Mouse (Mus musculus) forebrain, postnatal 0 days (tissue): ENCODE measurements around the gene Ap1b1. TPM values are rescaled to one million over a fixed set of nuclear protein-coding genes. Genes with fewer than 3 reads are reported as not detected.

Source experiments
- ATAC-seq: fragments of 200-750 bp; cut with Nextera tagmentation; 2 replicates; pipeline ENCODE4 v1.8.0; 2017; ENCODE audit warnings: mild to moderate bottlenecking, moderate library complexity
- DNase-seq: peaks from one replicate; pipeline ENCODE4 v3.0.0-alpha.2; 2015
- H3K27ac ChIP-seq: fragments of 300-500 bp; sonication (generic); 2 replicates; pipeline ENCODE4 v1.5.1; 2014; ENCODE audit warnings: low read depth, mild to moderate bottlenecking, antibody characterized with exemption, low read length, moderate library complexity, mixed read lengths
- H3K27me3 ChIP-seq: fragments of 300-500 bp; sonication (generic); 2 replicates; pipeline ENCODE4 v1.6.1; 2014; ENCODE audit warnings: mild to moderate bottlenecking, low read length, mixed read lengths; ENCODE audit not compliant: insufficient read depth
- H3K36me3 ChIP-seq: fragments of 300-500 bp; sonication (generic); 2 replicates; pipeline ENCODE4 v1.6.1; 2014; ENCODE audit warnings: mild to moderate bottlenecking, moderate library complexity; ENCODE audit not compliant: insufficient read depth
- H3K4me1 ChIP-seq: fragments of 300-500 bp; sonication (generic); 2 replicates; pipeline ENCODE4 v1.6.1; 2014; ENCODE audit warnings: antibody characterized with exemption; ENCODE audit not compliant: insufficient read depth
- H3K4me2 ChIP-seq: fragments of 300-500 bp; sonication (generic); 2 replicates; pipeline ENCODE4 v1.6.1; 2014; ENCODE audit warnings: low read depth, mild to moderate bottlenecking, moderate library complexity
- H3K4me3 ChIP-seq: fragments of 300-500 bp; sonication (generic); 2 replicates; pipeline ENCODE4 v1.5.1; 2014; ENCODE audit warnings: low read depth, low read length, mixed read lengths
- H3K9ac ChIP-seq: fragments of 300-500 bp; sonication (generic); 2 replicates; pipeline ENCODE4 v1.6.1; 2014; ENCODE audit warnings: mild to moderate bottlenecking
- H3K9me3 ChIP-seq: fragments of 300-500 bp; sonication (generic); 2 replicates; pipeline ENCODE4 v1.6.1; 2016; ENCODE audit warnings: low read length
- CTCF ChIP-seq: sonication (generic); IDR thresholded peaks from 2 replicates; pipeline ENCODE4 v1.5.1; 2016; ENCODE audit warnings: antibody characterized with exemption, control low read depth, low read depth
- WGBS: fragments of 180-500 bp; shearing (Covaris S2); extraction: QIAGEN DNeasy Blood & Tissue Kit; methylation state at CpG from one replicate; pipeline ENCODE4 v1.1.7; 2014; 5-methylcytosine and 5-hydroxymethylcytosine counted together
- polyA plus RNA-seq: library from polyadenylated mRNA; unstranded; fragments of >200 nt; fragmentation: Nextera tagmentation; extraction: Ambion mirVana; gene quantifications from 2 replicates; pipeline ENCODE4 v1.2.1, GENCODE M21; 2015
- total RNA-seq: library from RNA; depleted of rRNA; stranded (reverse); fragments of >200 nt; gene quantifications from 2 replicates; pipeline ENCODE4 v1.2.3, GENCODE M21; 2014

Ap1b1 gene
- total and polyA plus RNA-seq, 2 experiments from 2014 or later, result 78.8 to 95.6 TPM

- WGBS, result 31% methylated on average over 14 of the region's 14 CpGs
- no peak overlapping the region for H3K9ac ChIP-seq
- H3K4me3 ChIP-seq, result no peak overlapping the region
- DNase-seq, result no peak
- H3K4me1 ChIP-seq, result peaks cover 27% of the 10 kb centered on the region
- peaks cover 50% of the 10 kb centered on the region for H3K27me3 ChIP-seq
- no peaks in the 10 kb centered on the region for H3K9me3 ChIP-seq
- H3K4me2 ChIP-seq, result no peak overlapping the region
- H3K36me3 ChIP-seq, result peaks cover 8% of the 10 kb centered on the region; the same call in 1 of the 2 replicates
- no peak overlapping the region for H3K27ac ChIP-seq
- no peak for ATAC-seq
- TF ChIP-seq CTCF, result no peak
Measured at GRCm38 (mm10) chr11:5059230-5059629, 72.6 kb downstream of the Ap1b1 start.

GRCm38 (mm10) chr11:5059704-5060156 is 73.1 kb downstream of the Ap1b1 start:
- peak; percentile 78 for DNase-seq
- peaks cover 32% of the 10 kb centered on the region for H3K4me1 ChIP-seq
- no peak overlapping the region for H3K27ac ChIP-seq
- no peak overlapping the region for H3K9ac ChIP-seq
- peaks cover 50% of the 10 kb centered on the region for H3K27me3 ChIP-seq
- TF ChIP-seq CTCF, result peak; percentile 92
- no peak overlapping the region for H3K4me3 ChIP-seq
- WGBS, result 7% methylated on average over 27 of the region's 27 CpGs
- peak; percentile 30 for ATAC-seq
- peaks cover 8% of the 10 kb centered on the region; the same call in 1 of the 2 replicates for H3K36me3 ChIP-seq
- H3K4me2 ChIP-seq, result 0 out of 2 replicates have a peak overlapping the region, but pooled peaks have one; percentile 15
- no peaks in the 10 kb centered on the region for H3K9me3 ChIP-seq

GRCm38 (mm10) chr11:5060756-5061412 is 74.3 kb downstream of the Ap1b1 start:
- no peaks in the 10 kb centered on the region for H3K9me3 ChIP-seq
- H3K4me3 ChIP-seq, result no peak overlapping the region
- no peak for DNase-seq
- H3K4me1 ChIP-seq, result peaks cover 32% of the 10 kb centered on the region
- 61% methylated on average over 26 of the region's 28 CpGs for WGBS
- no peak overlapping the region for H3K9ac ChIP-seq
- H3K27me3 ChIP-seq, result peaks cover 50% of the 10 kb centered on the region
- no peak for ATAC-seq
- H3K36me3 ChIP-seq, result peaks cover 8% of the 10 kb centered on the region; the same call in 1 of the 2 replicates
- H3K4me2 ChIP-seq, result peak overlapping the region; percentile 62
- TF ChIP-seq CTCF, result no peak
- H3K27ac ChIP-seq, result no peak overlapping the region

- Histone ChIP-seq H3K27ac (no peak overlapping the region), H3K36me3 (peaks cover 8% of the 10 kb centered on the region; the same call in 1 of the 2 replicates), H3K9me3 (no peaks in the 10 kb centered on the region), H3K4me2 (peak overlapping the region; percentile 62), H3K9ac (peak overlapping the region; percentile 33; the same call in 1 of the 2 replicates), H3K4me3 (peak overlapping the region; percentile 30), H3K4me1 (peaks cover 26% of the 10 kb centered on the region), H3K27me3 (peaks cover 50% of the 10 kb centered on the region)
- TF ChIP-seq CTCF, result no peak
- peak; percentile 19 for ATAC-seq
- DNase-seq, result peak; percentile 84
- WGBS, result 11% methylated on average over 57 of the region's 62 CpGs
Measured at GRCm38 (mm10) chr11:5061413-5062139, 75.0 kb downstream of the Ap1b1 start.

- DNase-seq, result no peak
- Histone ChIP-seq H3K4me3 (peak overlapping the region; percentile 30), H3K4me2 (peak overlapping the region; percentile 62), H3K36me3 (peaks cover 8% of the 10 kb centered on the region; the same call in 1 of the 2 replicates), H3K4me1 (peaks cover 23% of the 10 kb centered on the region), H3K9me3 (no peaks in the 10 kb centered on the region), H3K27ac (no peak overlapping the region), H3K27me3 (peaks cover 44% of the 10 kb centered on the region), H3K9ac (peak overlapping the region; percentile 18; the same call in 1 of the 2 replicates)
- TF ChIP-seq CTCF, result no peak
- no peak for ATAC-seq
- WGBS, result 25% methylated on average over 13 of the region's 13 CpGs
Measured at GRCm38 (mm10) chr11:5062326-5062725, 75.7 kb downstream of the Ap1b1 start.

- TF ChIP-seq CTCF, result no peak
- DNase-seq (no peak), ATAC-seq (no peak)
- Histone ChIP-seq H3K9me3 (no peaks in the 10 kb centered on the region), H3K4me1 (peaks cover 23% of the 10 kb centered on the region), H3K36me3 (peaks cover 10% of the 10 kb centered on the region), H3K27me3 (peaks cover 38% of the 10 kb centered on the region), H3K4me2 (peak overlapping the region; percentile 93), H3K9ac (no peak overlapping the region), H3K4me3 (no peak overlapping the region; the same call in 1 of the 2 replicates), H3K27ac (no peak overlapping the region)
- 65% methylated on average over 13 of the region's 13 CpGs for WGBS
Measured at GRCm38 (mm10) chr11:5062860-5063505, 76.4 kb downstream of the Ap1b1 start.
